Mouse (Mus musculus) heart, adult 8-10 months (tissue): Measurements from ENCODE around the gene Cd1d1. TPM values are rescaled to one million over a fixed set of nuclear protein-coding genes. Genes with fewer than 3 reads are reported as not detected.
"Not testable (repeated sequence)": the region's sequence is repeated elsewhere in the genome, so short reads cannot be mapped to it uniquely, and the experiment has no call there.

Experiments
- DNase-seq: peaks from one replicate; pipeline ENCODE4 v3.0.0; 2022; ENCODE audit warnings: low spot score
- total RNA-seq, 4 experiments: library from RNA; stranded (reverse); gene quantifications; 2 replicates each; pipeline ENCODE4 v1.2.4; 2022

Cd1d1 gene
- total RNA-seq: 1 to 10 TPM; 1.9 to 6.4 (median 3.0) TPM

DNA sequence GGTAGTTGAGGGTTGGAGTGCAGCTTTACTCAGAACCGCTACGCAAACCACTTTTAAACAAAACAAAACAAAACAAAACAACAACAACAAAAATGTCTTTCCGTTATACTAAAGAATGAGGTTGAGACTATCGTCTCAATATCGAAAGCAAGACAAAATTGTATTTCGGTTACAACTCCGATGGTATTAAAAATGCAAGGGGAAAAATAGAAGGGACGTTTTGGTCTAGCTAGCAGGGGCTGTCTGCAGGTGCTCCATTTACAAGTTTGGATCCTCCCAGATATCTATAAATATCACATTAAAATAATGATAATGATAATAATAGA is at the start of gene Cd1d1:
Gene Cd1d1 (minus strand): TSS at position 27 of the 326 bp plus-strand sequence.
- no peak for DNase-seq

GRCm38 (mm10) chr3:87047801-87048200 is 48.6 kb upstream of the Cd1d1 start:
- no peak for DNase-seq

GRCm38 (mm10) chr3:87041733-87042132 is 42.5 kb upstream of the Cd1d1 start:
- no peak for DNase-seq

DNA sequence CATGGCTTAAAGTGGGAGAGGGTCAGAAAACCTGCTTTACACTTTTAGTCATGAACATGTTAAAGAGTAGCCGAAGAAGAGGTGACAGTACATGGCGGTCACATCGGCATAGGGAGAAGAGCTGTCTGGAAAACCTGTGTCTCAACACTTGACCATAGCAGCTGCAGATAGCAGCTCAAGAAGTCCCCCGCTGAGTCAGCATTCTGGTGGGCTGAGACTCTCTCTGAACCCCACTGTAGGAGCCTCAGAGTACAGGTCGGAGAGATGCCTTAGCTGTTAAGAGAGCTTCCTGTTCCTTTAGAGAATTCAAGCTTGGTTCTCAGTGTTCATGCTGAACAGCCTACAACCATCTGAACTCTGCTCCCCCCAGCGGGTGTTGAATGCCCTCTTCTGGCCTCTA is 39.3 kb upstream of the Cd1d1 start:
- no peak for DNase-seq

DNA sequence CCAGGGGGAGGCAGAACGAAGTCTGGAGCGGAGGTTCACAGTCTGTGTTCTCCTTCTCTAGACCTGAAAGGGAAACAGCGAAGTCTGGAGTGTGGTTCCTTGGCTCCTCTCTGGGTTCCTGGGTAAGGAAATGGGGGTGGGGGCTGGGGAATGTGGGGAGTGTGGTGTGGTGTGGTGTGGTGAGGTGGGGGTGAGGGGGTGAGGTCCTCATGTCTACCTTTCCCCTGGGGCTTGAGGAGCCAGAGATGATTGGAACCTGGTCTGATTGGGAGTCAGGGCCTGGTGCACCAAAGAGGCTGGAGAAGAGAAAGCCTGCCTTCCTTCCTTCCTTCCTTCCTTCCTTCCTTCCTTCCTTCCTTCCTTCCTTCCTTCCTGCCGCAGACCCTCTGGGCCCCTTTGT is 34.8 kb upstream of the Cd1d1 start:
- DNase-seq: no peak

- peak; percentile 64 for DNase-seq
These were observed 34.1 kb upstream of the Cd1d1 start for GRCm38 (mm10) chr3:87033357-87033756.

- peak; percentile 60 for DNase-seq
These were observed 31.6 kb upstream of the Cd1d1 start for GRCm38 (mm10) chr3:87030855-87031254.

DNA sequence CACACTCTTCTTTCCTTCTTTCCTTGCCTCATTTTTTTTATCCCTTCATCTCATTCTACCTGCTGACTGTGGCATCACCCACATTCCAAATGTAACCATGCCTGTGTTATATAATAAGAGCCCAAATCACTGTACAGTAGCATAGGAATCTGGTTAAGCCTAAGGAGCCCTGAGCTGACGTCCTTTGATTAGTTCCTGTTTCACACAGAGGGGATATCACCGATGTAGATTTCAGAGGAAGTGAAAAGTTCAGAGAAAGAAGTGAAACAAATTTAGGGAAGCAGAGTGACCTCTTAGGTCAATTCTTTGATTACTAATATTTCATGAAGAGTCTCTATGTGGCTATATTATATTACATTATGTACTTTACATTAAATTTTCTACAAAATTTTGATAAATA is 18.5 kb upstream of the Cd1d1 start:
- peak; percentile 9 for DNase-seq

DNA sequence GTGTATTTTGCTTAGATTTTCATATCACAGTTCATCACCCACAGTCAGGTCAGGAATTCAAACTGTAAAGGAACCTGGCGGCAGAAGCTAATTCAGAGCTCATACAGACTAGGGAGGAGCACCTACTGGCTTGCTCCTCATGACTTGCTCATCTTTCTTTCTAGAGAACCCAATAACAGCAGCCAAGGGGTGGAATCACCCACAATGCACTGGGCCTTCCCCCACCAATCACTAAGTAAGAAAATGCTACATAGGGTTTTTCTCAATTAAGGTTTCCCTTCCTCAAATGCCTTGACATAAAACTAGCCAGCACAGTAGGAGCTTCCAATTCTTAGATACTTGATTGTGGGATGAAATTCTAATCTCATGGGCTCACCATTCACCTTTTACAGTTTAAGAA is 17.8 kb upstream of the Cd1d1 start:
- DNase-seq: no peak

- DNase-seq: no peak
These were observed 16.7 kb upstream of the Cd1d1 start for GRCm38 (mm10) chr3:87015931-87016330.

- not testable (repeated sequence) for DNase-seq
These were observed 13.2 kb upstream of the Cd1d1 start for GRCm38 (mm10) chr3:87012406-87012805.

DNA sequence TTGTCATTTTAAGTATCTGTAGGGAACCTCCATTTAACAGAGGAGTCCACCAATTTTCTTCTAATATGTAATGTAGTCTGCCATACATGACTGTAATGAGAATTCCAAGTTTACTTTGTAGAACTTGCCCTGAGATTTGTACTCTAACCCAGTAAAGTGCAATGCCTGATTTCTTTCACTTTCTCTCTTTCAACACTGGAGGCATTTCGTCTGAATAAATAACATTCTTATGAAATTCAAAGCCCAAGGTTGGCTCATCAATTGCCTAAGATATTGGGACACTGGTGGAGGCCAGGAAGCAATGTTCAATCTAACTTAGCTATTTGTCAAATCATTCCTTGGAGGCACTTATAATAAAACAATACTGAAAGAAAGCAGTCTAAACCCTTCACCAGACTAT is 9.0 kb upstream of the Cd1d1 start:
- DNase-seq: not testable (repeated sequence)

DNA sequence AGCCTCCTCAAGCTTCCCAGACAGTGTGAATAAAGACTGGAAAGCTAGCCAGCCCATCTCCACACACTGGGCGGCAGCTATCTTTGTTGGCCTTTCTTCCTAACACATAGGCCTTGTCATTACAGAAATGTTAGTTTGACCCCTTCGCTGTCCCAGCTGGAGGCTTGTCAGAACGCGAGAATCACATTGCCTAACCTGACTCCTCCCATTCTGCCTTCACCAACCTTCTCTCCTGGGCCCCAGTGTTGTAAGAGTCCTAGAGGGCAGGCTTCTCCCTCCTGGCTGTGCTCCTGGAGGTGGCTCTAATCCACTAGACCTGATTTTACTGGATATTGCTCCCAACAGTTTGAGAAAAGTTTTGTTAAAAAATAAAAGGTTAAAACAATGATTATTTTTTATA is 1.4 kb upstream of the Cd1d1 start:
- DNase-seq: no peak

- no peak for DNase-seq
These were observed 810 bp upstream of the Cd1d1 start for GRCm38 (mm10) chr3:87000051-87000450.

GRCm38 (mm10) chr3:86998433-86999414 is 517 bp downstream of the Cd1d1 start:
- peak; percentile 69 for DNase-seq

GRCm38 (mm10) chr3:86996111-86996510 is 3.1 kb downstream of the Cd1d1 start:
- no peak for DNase-seq

DNA sequence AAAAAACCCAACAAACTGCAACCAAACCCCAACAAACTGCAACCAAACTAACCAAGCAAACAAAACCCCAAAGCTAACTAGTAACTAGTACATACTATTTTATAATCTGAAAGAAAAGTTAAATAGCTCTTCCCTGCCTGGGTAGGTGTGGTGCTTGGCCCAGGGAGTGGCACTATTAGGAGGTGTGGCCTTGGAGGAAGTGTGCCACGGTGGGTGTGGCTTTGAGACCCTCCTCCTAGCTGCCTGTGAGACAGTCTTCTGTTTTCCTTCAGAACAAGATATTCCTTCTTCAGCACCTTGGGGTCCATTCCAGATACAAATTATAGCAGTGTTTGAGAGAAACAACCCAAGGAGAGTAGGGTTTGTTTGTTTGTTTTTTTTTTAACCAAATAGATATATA is 3.9 kb downstream of the Cd1d1 start:
- DNase-seq: no peak

DNA sequence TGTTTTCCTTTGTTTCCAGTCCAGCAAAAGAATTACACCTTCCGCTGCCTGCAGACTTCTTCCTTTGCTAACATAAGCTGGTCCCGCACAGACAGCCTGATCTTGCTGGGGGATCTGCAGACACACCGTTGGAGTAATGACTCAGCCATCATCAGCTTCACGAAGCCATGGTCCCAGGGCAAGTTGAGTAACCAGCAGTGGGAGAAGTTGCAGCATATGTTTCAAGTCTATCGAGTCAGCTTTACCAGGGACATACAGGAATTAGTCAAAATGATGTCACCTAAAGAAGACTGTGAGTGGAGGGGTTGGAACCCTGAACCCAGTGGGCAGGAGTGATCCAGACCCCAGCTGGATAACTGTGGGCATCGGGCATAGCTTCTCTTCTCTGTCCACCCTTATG is 12.3 kb downstream of the Cd1d1 start:
- DNase-seq: not testable (repeated sequence)

- no peak for DNase-seq
These were observed 12.8 kb downstream of the Cd1d1 start for GRCm38 (mm10) chr3:86986490-86986889.

DNA sequence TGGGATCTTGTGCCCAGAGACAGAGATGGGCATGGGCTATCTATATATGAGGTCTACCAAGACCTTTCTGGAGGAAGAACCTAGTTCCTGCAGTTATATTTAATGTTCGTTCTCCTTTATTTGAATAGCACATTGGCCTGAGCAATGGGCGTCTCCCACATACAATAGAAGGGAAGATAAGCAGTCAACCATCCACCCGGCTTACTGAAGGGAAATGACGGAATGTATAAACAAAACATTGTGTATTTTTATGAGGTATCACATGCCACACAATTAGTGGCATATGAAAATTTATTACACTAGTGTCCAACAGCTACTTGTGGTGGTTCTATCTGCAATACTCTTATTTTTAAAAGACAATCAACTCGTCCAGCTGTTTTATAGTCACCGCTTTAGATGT is 15.9 kb downstream of the Cd1d1 start:
- no peak for DNase-seq

GRCm38 (mm10) chr3:86976546-86976945 is 22.7 kb downstream of the Cd1d1 start:
- DNase-seq: peak; percentile 77

DNA sequence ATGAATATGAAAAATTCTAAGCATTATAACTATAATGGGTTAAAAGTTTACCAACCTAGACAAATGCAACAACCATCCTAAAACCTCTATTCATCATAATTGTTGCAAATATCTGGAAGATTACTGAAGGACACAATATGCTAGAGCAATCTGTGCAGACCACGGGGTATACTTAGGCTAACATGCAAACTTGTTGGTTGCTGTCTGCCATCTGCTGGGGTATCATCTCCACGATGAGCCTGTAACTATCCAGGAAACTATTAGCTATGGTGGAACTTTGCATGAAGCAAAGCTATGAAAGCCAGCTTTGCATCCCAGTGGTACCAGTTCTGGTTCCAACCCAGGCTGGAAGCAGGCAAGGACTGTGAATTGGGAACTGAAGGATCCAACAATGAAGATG is 24.1 kb downstream of the Cd1d1 start:
- no peak for DNase-seq

GRCm38 (mm10) chr3:86962665-86963435 is 36.4 kb downstream of the Cd1d1 start:
- DNase-seq: no peak
